Comparison of ENCODE assay signal across 31 mouse cellular contexts in genomic region chr3:39965431-39965830, GRCm38 (mm10).
DNase-seq lines count a peak whose midpoint lies in the region; ATAC-seq and TF ChIP-seq lines count a peak whose summit lies in the region.
"Had no signal": no experiment of that assay in that cellular context is flagged by ENCODE, and none has a peak within 500 bp of the region (broad histone marks: within the 10 kb centered on the region; RNA-seq: fewer than 3 reads in every experiment).

No protein-coding gene starts in this region.

- no peak for DNase-seq in frontal cortex, postnatal 25 days (ENCODE audit: low spot score in 2 of 2)
- DNase-seq in layer of hippocampus, adult 8-10 months (ENCODE audit: low spot score in 2 of 2): peak; percentile 9 to 18
- DNase-seq in layer of hippocampus, postnatal 10 days (ENCODE audit: low spot score in 2 of 2): no peak
- peak; percentile 1 for DNase-seq in 416B (ENCODE audit: low read depth)
- no peak for DNase-seq in adrenal gland, postnatal 4 days (ENCODE audit: low spot score in 2 of 2)
- DNase-seq: adrenal gland, postnatal 14 days; cerebellum, adult 18-20 months; cerebellum, postnatal 10 days; gastrocnemius, adult 2 months; gastrocnemius, postnatal 36 days; heart, adult 18-20 months; heart, postnatal 36 days; kidney, adult 8-10 months; kidney, postnatal 4 days; thymus, postnatal 14 days had no signal

- peak; percentile 90 for ATAC-seq in frontal cortex, adult (ENCODE audit: low TSS enrichment)
- ATAC-seq: forebrain, embryonic 15.5 days; hindbrain, postnatal 0 days; intestine, embryonic 15.5 days; midbrain, embryonic 16.5 days had no signal

- no peaks in the 10 kb centered on the region for H3K36me3 ChIP-seq in myocyte (ENCODE audit: control insufficient read depth, insufficient read depth)
- H3K36me3 ChIP-seq: embryonic facial prominence, embryonic 13.5 days; forebrain, embryonic 10.5 days; forebrain, embryonic 15.5 days; hindbrain, embryonic 12.5 days; intestine, embryonic 15.5 days; limb, embryonic 12.5 days; lung, embryonic 15.5 days; midbrain, embryonic 10.5 days; neural tube, embryonic 12.5 days; stomach, embryonic 15.5 days had no signal

- no peak overlapping the region for H3ac ChIP-seq in myocyte (ENCODE audit: control insufficient read depth, insufficient read length)

- H3K79me2 ChIP-seq in myocyte (ENCODE audit: control insufficient read depth, insufficient read depth): no peaks in the 10 kb centered on the region

- H3K4me2 ChIP-seq in myocyte (ENCODE audit: low read depth): peak overlapping the region; percentile 36
- H3K4me2 ChIP-seq: embryonic facial prominence, embryonic 13.5 days; forebrain, embryonic 15.5 days; heart, embryonic 11.5 days; hindbrain, embryonic 12.5 days; intestine, embryonic 15.5 days; limb, embryonic 12.5 days; liver, embryonic 11.5 days; lung, embryonic 15.5 days; neural tube, embryonic 12.5 days; stomach, embryonic 15.5 days had no signal

- TF ChIP-seq POLR2A in myocyte (IDR thresholded peaks at IDR 0.05; ENCODE audit: insufficient read length, low read depth): no peak

- H3K4me3 ChIP-seq in myocyte: no peak overlapping the region
- H3K4me3 ChIP-seq: embryonic facial prominence, embryonic 13.5 days; forebrain, embryonic 10.5 days; forebrain, embryonic 15.5 days; gastrocnemius, adult 2 months; hindbrain, embryonic 12.5 days; intestine, embryonic 15.5 days; limb, embryonic 12.5 days; lung, embryonic 15.5 days; midbrain, embryonic 10.5 days; neural tube, embryonic 12.5 days; stomach, embryonic 15.5 days had no signal

- no peaks in the 10 kb centered on the region for H3K27me3 ChIP-seq in myocyte (ENCODE audit: control insufficient read depth, insufficient read depth, insufficient read length)
- H3K27me3 ChIP-seq: embryonic facial prominence, embryonic 13.5 days; forebrain, embryonic 15.5 days; hindbrain, embryonic 12.5 days; intestine, embryonic 15.5 days; lung, embryonic 15.5 days; neural tube, embryonic 12.5 days; stomach, embryonic 15.5 days had no signal

TF ChIP-seq in myocyte, 11 proteins besides CTCF, POLR2A, EP300 and RAD21:
- TF ChIP-seq SRF (IDR thresholded peaks at IDR 0.05; ENCODE audit: control insufficient read depth, insufficient read length, low read depth): no peak
- no peak for TF ChIP-seq POLR2AphosphoS2 (IDR thresholded peaks at IDR 0.05; ENCODE audit: insufficient read length, low read depth)
- TF ChIP-seq USF1 (IDR thresholded peaks at IDR 0.05; ENCODE audit: low read depth): no peak
- TF ChIP-seq TCF12 (IDR thresholded peaks at IDR 0.05; ENCODE audit: insufficient read depth, poor library complexity, severe bottlenecking): no peak
- no peak for TF ChIP-seq REST (IDR thresholded peaks at IDR 0.05; ENCODE audit: insufficient read depth, insufficient read length)
- TF ChIP-seq E2F4 (IDR thresholded peaks at IDR 0.05; ENCODE audit: insufficient read depth): no peak
- peak; percentile 7 for TF ChIP-seq TCF3 (IDR thresholded peaks at IDR 0.05; ENCODE audit: insufficient read length, low read depth)
- TF ChIP-seq MAX (IDR thresholded peaks at IDR 0.05; ENCODE audit: low read depth): no peak
- peak in 1 of 3 experiments; percentile 45 for TF ChIP-seq MYOG (IDR thresholded peaks at IDR 0.05; ENCODE audit: control insufficient read depth in 1 of 3, insufficient read depth in 1 of 3, insufficient read length in 2 of 3, low read depth in 2 of 3)
- TF ChIP-seq CEBPB (IDR thresholded peaks at IDR 0.05; ENCODE audit: insufficient read depth, poor library complexity, severe bottlenecking): no peak
- peak in 2 of 3 experiments; percentile 34 to 71 for TF ChIP-seq MYOD1 (IDR thresholded peaks at IDR 0.05; ENCODE audit: control insufficient read depth in 1 of 3, insufficient read length in 2 of 3, low read depth in 2 of 3)

Comparison
In these comparisons a context has a peak if more than half of its experiments do, and no peak if none do; other contexts are left out.
1. DNase-seq: peak in layer of hippocampus, adult 8-10 months (2 of 2) and 416B (single experiment); none in frontal cortex, postnatal 25 days (0 of 2), layer of hippocampus, postnatal 10 days (0 of 2) and adrenal gland, postnatal 4 days (0 of 2).